Mouse (Mus musculus) layer of hippocampus, adult 2 months (tissue): ENCODE results near the gene Xpnpep3. TPM values are rescaled to one million over a fixed set of nuclear protein-coding genes. Genes with fewer than 3 reads are reported as not detected.
"Not testable (repeated sequence)": the region's sequence is repeated elsewhere in the genome, so short reads cannot be mapped to it uniquely, and the experiment has no call there.

ENCODE experiments used
- DNase-seq, 2 experiments: peaks; one replicate each; pipeline ENCODE4 v3.0.0; 2022; ENCODE audit warnings: low spot score in 2 of 2
- H3K27ac ChIP-seq: fragments of 200-600 bp; 2 replicates; pipeline ENCODE4 v1.8.1; 2022
- H3K4me3 ChIP-seq: fragments of 200-600 bp; 2 replicates; pipeline ENCODE4 v1.8.1; 2022; ENCODE audit warnings: mild to moderate bottlenecking
- CTCF ChIP-seq: fragments of 200-600 bp; conservative IDR thresholded peaks from 2 replicates; pipeline ENCODE4 v1.8.1; 2022; ENCODE audit warnings: antibody characterized with exemption, mild to moderate bottlenecking, moderate library complexity
- total RNA-seq, 2 experiments: library from RNA; stranded (reverse); gene quantifications; 2 replicates each; pipeline ENCODE4 v1.2.3; 2021

Gene Xpnpep3
- total RNA-seq, 2 experiments from 2014 or later: 17.0 to 17.9 TPM

DNA sequence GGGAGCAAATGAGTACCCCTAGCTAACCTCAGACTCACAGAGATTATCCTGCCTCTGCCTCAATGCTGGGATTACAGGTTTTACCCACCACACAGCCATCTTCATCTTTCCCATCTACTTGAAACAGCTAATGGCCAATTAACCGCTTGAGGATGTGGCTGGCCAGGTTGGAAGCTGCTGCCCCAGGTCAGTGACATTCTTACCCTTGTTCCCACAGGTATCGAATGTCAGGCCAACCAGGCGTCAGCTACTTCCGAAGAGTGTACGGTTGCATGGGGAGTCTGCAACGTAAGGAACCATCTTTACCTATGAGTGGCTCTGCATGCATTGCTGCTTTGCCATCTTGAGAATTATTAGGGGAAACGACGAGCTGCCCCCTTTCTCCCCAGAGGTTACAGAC lies 70.8 kb downstream of the Xpnpep3 start:
- TF ChIP-seq CTCF: no peak
- no peak overlapping the region for H3K4me3 ChIP-seq

DNA sequence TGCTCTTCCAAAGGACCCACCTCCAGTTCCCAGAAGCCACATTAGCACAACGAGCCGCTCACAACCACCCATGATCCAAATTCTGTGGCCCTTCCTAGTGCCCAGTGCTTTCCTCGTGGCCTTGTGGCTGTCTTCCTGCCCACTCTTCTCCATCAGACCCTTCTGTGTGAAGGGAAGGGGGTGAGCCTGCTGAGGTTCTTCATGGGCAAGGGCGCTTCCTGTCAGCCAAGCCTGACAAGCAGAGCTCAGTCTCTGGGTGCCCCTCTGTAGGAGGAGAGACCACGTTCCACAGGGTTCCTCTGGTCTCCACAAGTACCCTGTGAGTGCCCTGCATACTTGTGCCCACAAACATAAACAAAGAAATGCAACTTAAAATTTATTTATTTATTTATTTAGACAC lies 72.3 kb downstream of the Xpnpep3 start:
- H3K27ac ChIP-seq: no peak overlapping the region
- no peak overlapping the region for H3K4me3 ChIP-seq
- no peak for DNase-seq
- no peak for TF ChIP-seq CTCF

More for the DNA sequence above, 70.8 kb downstream of the Xpnpep3 start:
- DNase-seq: no peak
- H3K27ac ChIP-seq: no peak overlapping the region

DNA sequence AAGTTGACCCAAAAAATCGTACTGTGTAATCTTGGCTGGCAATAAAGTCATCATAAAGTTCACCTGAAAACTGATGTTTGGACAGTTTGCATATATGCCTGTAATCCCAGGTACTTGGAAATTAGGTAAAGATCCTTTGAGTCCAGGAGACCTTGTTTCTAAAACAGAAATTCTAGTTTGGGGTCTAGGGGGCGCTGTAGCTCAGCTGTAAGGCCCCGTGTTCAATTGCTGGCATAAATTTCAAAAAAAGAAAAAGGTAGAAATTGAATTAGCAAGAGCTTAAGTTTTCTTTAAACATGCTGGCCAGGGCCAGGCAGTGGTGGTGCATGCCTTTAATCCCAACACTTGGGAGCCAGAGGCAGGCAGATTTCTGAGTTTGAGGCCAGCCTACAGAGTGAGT lies 75.7 kb downstream of the Xpnpep3 start:
- H3K27ac ChIP-seq: no peak overlapping the region
- TF ChIP-seq CTCF: peak; percentile 83
- peak in 1 of 2 experiments; percentile 37 for DNase-seq
- H3K4me3 ChIP-seq: no peak overlapping the region

DNA sequence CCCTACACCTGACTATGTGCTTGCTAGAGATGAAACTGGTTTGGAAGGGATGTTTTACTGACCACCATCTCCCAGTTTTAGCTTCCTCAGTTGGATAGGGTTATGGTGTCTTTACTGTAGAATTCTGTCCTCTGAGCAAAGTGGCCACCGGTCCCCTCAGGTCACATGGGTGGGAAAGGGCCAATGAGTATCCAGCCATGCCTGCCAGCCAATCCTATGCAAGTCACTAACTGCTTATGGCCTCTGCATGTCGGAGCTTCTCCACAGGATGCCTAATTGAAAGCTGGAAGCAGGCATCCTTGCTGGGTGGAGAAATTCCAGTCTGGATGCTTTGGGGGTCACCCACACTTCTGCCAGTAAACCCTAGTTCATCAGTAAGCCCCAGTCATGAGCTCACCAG lies 76.7 kb downstream of the Xpnpep3 start:
- Histone ChIP-seq H3K4me3 (no peak overlapping the region), H3K27ac (no peak overlapping the region)
- DNase-seq: no peak
- TF ChIP-seq CTCF: no peak

DNA sequence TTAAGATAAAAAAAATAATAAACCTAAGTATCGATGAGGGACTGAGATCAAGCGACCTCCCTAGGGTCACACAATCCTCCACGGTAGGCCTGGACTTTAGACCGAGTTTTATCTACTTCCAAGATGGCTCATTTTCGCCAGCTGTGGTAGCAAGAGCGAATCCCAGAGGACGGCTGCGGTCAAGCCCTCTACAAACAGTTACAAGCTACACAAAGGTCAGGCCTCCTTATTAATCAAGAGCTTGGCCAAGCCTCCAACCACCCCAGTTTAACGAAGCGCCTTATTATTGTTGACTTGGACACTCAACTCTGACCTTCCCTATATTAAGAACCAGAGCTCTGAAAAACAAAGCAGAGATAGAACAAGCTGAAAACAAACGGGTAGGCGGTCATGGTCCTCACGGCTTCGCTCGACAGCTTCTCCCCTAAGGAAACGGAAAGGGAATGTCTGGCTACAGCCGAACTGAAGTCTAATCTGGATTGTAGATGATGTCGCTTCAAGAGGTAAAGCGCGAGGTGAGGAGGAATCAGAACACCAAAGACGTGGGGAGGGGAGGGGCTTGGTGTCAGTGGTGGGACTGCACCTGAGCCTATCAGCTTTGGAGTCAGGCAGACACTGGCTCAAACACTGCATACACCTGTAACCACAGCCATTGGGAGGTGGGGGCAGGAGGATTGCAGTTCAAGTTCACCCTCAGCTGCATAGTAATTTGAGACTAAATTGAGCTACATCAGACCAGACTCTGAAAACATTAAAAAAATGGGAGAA lies 79.7 kb downstream of the Xpnpep3 start:
- Histone ChIP-seq H3K27ac (no peak overlapping the region), H3K4me3 (no peak overlapping the region)
- DNase-seq: no peak
- TF ChIP-seq CTCF: no peak

DNA sequence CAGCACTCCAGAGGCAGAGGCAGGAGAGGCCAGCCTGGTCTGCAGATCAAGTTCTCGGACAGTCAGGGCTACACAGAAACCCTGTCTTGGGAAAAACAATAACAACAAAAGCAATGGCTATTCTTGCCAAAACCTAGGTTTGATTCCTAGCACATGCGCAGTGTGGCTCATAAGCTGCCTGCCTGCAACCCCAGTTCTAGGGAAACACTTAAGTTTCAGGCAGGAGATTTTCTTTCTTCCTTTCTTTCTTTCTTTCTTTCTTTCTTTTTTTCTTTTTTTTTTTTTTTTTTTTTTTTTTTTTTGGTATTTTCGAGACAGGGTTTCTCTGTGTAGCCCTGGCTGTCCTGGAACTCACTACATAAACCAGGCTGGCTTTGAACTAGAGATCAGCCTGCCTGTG lies 80.3 kb downstream of the Xpnpep3 start:
- H3K4me3 ChIP-seq, DNase-seq, H3K27ac ChIP-seq: not testable (repeated sequence)

DNA sequence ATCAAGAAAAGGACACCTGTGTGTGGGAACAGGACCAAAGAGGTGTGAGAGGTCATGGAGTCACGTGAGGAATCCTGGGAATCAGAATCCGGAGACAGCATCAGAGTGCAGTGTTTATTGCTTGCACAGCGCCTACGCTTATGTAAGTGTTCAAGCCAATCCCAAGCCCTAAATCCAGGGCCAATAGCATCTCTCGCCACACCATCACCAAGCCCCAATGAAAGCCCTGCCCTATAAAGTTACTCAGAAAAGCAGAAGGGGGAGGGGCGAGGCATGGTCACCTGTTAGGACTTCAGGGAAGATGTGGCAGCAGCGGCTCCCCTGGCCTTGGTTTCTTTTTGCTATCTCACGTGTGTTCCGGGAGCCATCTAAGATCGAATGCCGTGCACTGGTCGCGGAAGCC lies 81.0 kb downstream of the Xpnpep3 start:
- no peak for TF ChIP-seq CTCF
- peak overlapping the region; percentile 51 for H3K4me3 ChIP-seq
- H3K27ac ChIP-seq: no peak overlapping the region
- no peak for DNase-seq

DNA sequence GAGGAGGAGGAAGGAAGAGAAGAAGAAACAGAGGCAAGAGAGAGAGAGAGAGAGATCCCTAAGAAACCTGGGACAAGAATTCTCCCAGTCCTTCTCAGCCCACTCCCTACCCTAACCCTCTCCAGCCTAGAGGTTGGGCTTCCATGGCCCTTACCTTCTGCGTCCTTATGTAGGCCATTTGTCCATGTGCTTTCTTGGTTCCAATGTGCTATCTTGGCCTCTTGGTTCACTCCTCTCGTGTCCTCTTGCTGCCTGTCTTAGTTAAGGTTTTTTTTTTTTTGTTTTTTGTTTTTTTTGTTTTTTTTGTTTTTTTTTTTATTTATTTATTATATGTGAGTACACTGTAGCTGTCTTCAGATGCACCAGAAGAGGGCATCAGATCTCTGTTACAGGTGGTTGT lies 83.0 kb downstream of the Xpnpep3 start:
- no peak overlapping the region for H3K27ac ChIP-seq
- DNase-seq: no peak
- TF ChIP-seq CTCF: peak; percentile 20; the same call in 1 of the 2 replicates

DNA sequence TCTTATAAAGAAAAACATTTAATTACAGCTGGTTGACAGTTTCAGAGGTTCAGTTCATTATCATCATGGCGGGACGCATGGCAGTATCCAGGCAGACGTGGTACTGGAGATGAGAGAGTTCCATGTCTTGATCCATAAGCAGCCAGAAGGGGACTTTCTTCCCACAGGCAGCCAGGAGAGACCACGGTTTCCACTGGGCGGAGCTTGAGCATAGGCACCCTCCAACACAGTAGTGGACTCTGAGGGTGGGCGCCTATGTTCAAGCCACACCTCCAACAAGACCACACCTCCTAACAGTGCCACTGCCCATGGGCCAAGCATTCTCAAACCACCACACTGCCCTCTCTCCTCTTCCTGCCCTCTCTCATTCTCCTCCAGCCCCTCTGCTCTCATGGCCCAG lies 83.8 kb downstream of the Xpnpep3 start:
- Histone ChIP-seq H3K27ac (no peak overlapping the region), H3K4me3 (no peak overlapping the region)
- no peak for DNase-seq
- no peak for TF ChIP-seq CTCF

More for the DNA sequence above, 83.0 kb downstream of the Xpnpep3 start:
- H3K4me3 ChIP-seq: no peak overlapping the region

DNA sequence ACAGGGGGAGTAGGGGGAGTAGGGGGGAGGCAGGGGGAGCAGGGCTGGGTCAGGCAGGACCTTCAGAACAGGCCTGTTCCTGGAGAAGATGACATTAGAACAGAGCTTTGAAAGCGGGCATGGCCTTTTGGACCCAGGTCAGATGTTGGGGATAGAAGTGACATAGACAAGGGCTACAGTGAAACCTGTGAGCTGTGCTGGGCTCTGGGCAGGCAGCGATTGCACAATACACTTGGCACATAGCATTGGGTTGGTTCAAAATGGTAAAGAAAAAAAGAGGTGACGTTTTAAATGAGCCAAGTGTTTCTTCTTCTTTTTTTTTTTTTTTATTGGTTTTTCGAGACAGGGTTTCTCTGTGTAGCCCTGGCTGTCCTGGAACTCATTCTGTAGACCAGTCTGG lies 85.5 kb downstream of the Xpnpep3 start:
- Histone ChIP-seq H3K27ac (no peak overlapping the region), H3K4me3 (no peak overlapping the region)
- no peak for TF ChIP-seq CTCF
- DNase-seq: no peak

DNA sequence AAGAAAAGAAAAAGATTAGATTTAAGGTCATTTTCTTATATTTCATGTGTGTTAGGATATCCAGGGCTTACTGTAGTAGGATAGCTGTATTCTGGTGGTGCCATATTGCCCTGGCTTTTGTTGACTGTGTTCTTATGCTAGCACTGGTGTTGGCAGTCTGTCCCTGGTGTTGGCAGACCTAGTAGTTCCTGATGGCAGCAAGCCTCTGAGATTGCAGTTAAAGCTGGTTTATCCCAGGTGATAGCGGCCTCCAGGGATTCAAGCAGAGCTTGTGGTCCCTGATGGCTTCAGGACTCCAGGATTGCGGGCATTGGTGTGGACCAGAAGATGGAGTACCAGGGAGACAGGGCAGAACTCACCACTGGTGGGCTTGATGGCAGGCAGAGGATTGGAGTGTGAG lies 103.5 kb downstream of the Xpnpep3 start:
- DNase-seq: no peak
- TF ChIP-seq CTCF: no peak
- H3K4me3 ChIP-seq: no peak overlapping the region
- no peak overlapping the region for H3K27ac ChIP-seq

DNA sequence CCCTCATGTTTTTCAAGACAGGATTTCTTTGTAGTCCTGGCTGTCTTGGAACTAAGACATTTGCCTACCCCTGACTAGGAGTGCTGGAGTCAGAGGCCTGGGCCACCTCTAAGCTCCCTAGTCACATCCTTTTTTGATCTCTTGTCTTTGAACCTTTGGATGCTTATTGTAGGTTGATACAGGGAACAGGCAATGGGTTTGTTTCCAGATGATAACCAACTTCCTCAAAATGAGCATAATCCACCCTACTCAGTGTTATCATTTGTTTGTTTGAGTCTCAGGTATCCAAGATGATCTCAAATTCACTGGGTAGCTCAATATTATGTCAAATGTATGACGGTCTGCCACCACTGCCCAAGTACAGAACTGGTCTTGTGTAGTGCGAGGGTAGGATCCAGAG lies 104.1 kb downstream of the Xpnpep3 start:
- Histone ChIP-seq H3K4me3 (no peak overlapping the region), H3K27ac (no peak overlapping the region)
- no peak for DNase-seq
- no peak for TF ChIP-seq CTCF

Other genes starting within 250 kb of the Xpnpep3 start
- 100 to 1,000 TPM; 109 to 115 TPM for gene Mrtfa, start 209.4 kb upstream of the Xpnpep3 start, total RNA-seq
- gene Mchr1, start 164.6 kb upstream of the Xpnpep3 start, total RNA-seq: 10 to 100 TPM; 24.6 to 24.9 TPM
- 10 to 100 TPM; 41.5 to 47.6 TPM for gene Slc25a17, start 39.3 kb upstream of the Xpnpep3 start, total RNA-seq
- 100 to 1,000 TPM; 163 to 171 TPM for gene St13, start 61 bp upstream of the Xpnpep3 start, total RNA-seq
- not detected for gene Dnajb7, start 8.2 kb downstream of the Xpnpep3 start, total RNA-seq
- gene Rbx1, start 66.2 kb downstream of the Xpnpep3 start, total RNA-seq: 100 to 1,000 TPM; 124 to 137 TPM
- gene Ep300, start 185.2 kb downstream of the Xpnpep3 start, total RNA-seq: 10 to 100 TPM; 67.8 to 68.4 TPM